ENCODE assay signal across 3 mouse cellular contexts in genomic region chr2:156786369-156786768, GRCm38 (mm10).
DNase-seq lines count a peak whose midpoint lies in the region.

No protein-coding gene starts in this region.

- DNase-seq in ES-CJ7 (ENCODE audit: low read depth, low spot score), result peak; percentile 30
- peak; percentile 52 for DNase-seq in R1 (ENCODE audit: low read depth, low spot score)
- DNase-seq in ZHBTc4 (ENCODE audit: low read depth, low spot score), result peak; percentile 56
